Mouse (Mus musculus) lung, postnatal 0 days (tissue): ENCODE results near the gene Gsdme. TPM values are rescaled to one million over a fixed set of nuclear protein-coding genes. Genes with fewer than 3 reads are reported as not detected.
A peak's percentile ranks its signal among the peaks of the same experiment; 100 is the strongest.

Experiments
- ATAC-seq: fragments of 200-750 bp; cut with Nextera tagmentation; 2 replicates; pipeline ENCODE4 v1.8.0; 2017; ENCODE audit warnings: moderate library complexity
- DNase-seq: peaks from one replicate; pipeline ENCODE4 v3.0.0-alpha.2; 2016; ENCODE audit warnings: low spot score
- H3K27ac ChIP-seq: fragments of 300-500 bp; sonication (generic); 2 replicates; pipeline ENCODE4 v1.5.1; 2014; ENCODE audit warnings: antibody characterized with exemption, mild to moderate bottlenecking, low read length, mixed read lengths
- H3K27me3 ChIP-seq: fragments of 300-500 bp; sonication (generic); replicated peaks from 2 replicates; pipeline ENCODE4 v1.6.1; 2014; ENCODE audit warnings: low read length, mixed read lengths; ENCODE audit not compliant: insufficient read depth
- H3K36me3 ChIP-seq: fragments of 300-500 bp; sonication (generic); 2 replicates; pipeline ENCODE4 v1.6.1; 2014; ENCODE audit warnings: low read length, mixed read lengths; ENCODE audit not compliant: insufficient read depth
- H3K4me1 ChIP-seq: fragments of 300-500 bp; sonication (generic); 2 replicates; pipeline ENCODE4 v1.6.1; 2014; ENCODE audit warnings: antibody characterized with exemption, low read depth, low read length, mixed read lengths; ENCODE audit not compliant: insufficient read depth
- H3K4me2 ChIP-seq: fragments of 300-500 bp; sonication (generic); replicated peaks from 2 replicates; pipeline ENCODE4 v1.6.1; 2014; ENCODE audit warnings: low read depth, mild to moderate bottlenecking, low read length, moderate library complexity, mixed read lengths
- H3K4me3 ChIP-seq: fragments of 300-500 bp; sonication (generic); 2 replicates; pipeline ENCODE4 v1.5.1; 2014; ENCODE audit warnings: low read depth, low read length
- H3K9ac ChIP-seq: fragments of 300-500 bp; sonication (generic); replicated peaks from 2 replicates; pipeline ENCODE4 v1.6.1; 2014; ENCODE audit warnings: low read depth, mild to moderate bottlenecking
- H3K9me3 ChIP-seq: fragments of 300-500 bp; sonication (generic); 2 replicates; pipeline ENCODE4 v1.6.1; 2016; ENCODE audit warnings: low read length, mixed read lengths
- CTCF ChIP-seq: IDR thresholded peaks from 2 replicates; pipeline ENCODE4 v1.5.1; 2016; ENCODE audit warnings: antibody characterized with exemption, mild to moderate bottlenecking
- EP300 ChIP-seq: IDR thresholded peaks from 2 replicates; pipeline ENCODE4 v1.6.1; 2016; ENCODE audit warnings: antibody characterized with exemption, mild to moderate bottlenecking, control low read depth
- WGBS: fragments of 180-500 bp; shearing (Covaris S2); extraction: QIAGEN DNeasy Blood & Tissue Kit; methylation state at CpG from one replicate; pipeline ENCODE4 v1.1.7; 2014; 5-methylcytosine and 5-hydroxymethylcytosine counted together
- polyA plus RNA-seq: library from polyadenylated mRNA; unstranded; fragments of >200 nt; fragmentation: Nextera tagmentation; extraction: Ambion mirVana; gene quantifications from 2 replicates; pipeline ENCODE4 v1.2.1, GENCODE M21; 2015

The Gsdme gene
- polyA plus RNA-seq, 1 experiment from 2014 or later: 14.8 TPM

- Histone ChIP-seq H3K27me3 (no peaks in the 10 kb centered on the region), H3K4me2 (no peak overlapping the region), H3K4me3 (no peak overlapping the region), H3K4me1 (no peaks in the 10 kb centered on the region), H3K9ac (no peak overlapping the region), H3K27ac (no peak overlapping the region), H3K36me3 (no peaks in the 10 kb centered on the region), H3K9me3 (no peaks in the 10 kb centered on the region)
- no peak for TF ChIP-seq CTCF
- TF ChIP-seq EP300: no peak
- no peak for DNase-seq
- 78% methylated on average over 4 of the region's 4 CpGs for WGBS
- ATAC-seq: no peak
Measured at GRCm38 (mm10) chr6:50273947-50274346, 10.3 kb upstream of the Gsdme start.

GRCm38 (mm10) chr6:50273416-50273815 is 9.8 kb upstream of the Gsdme start:
- Histone ChIP-seq H3K9me3 (no peaks in the 10 kb centered on the region), H3K4me2 (no peak overlapping the region), H3K27me3 (no peaks in the 10 kb centered on the region), H3K27ac (no peak overlapping the region), H3K36me3 (no peaks in the 10 kb centered on the region), H3K4me1 (no peaks in the 10 kb centered on the region), H3K4me3 (no peak overlapping the region), H3K9ac (no peak overlapping the region)
- DNase-seq: no peak
- TF ChIP-seq CTCF (no peak), EP300 (no peak)
- ATAC-seq: no peak
- 60% methylated on average over 1 of the region's 1 CpGs for WGBS

- Histone ChIP-seq H3K27ac (no peak overlapping the region), H3K27me3 (no peaks in the 10 kb centered on the region), H3K4me3 (no peak overlapping the region), H3K36me3 (no peaks in the 10 kb centered on the region), H3K9me3 (no peaks in the 10 kb centered on the region), H3K4me2 (no peak overlapping the region; the same call in 1 of the 2 replicates), H3K9ac (no peak overlapping the region), H3K4me1 (no peaks in the 10 kb centered on the region)
- no peak for DNase-seq
- TF ChIP-seq EP300 (no peak), CTCF (no peak)
- 38% methylated on average over 7 of the region's 7 CpGs for WGBS
- ATAC-seq: no peak
Measured at GRCm38 (mm10) chr6:50262310-50262709, 1.4 kb downstream of the Gsdme start.

- Histone ChIP-seq H3K27me3 (no peaks in the 10 kb centered on the region), H3K36me3 (no peaks in the 10 kb centered on the region), H3K9me3 (no peaks in the 10 kb centered on the region), H3K9ac (no peak overlapping the region), H3K27ac (no peak overlapping the region), H3K4me2 (peak overlapping the region; percentile 71), H3K4me3 (peak overlapping the region; percentile 37), H3K4me1 (no peaks in the 10 kb centered on the region)
- peak; percentile 10; the same call in 1 of the 2 replicates for ATAC-seq
- no peak for TF ChIP-seq EP300
- no peak for TF ChIP-seq CTCF
- 4% methylated on average over 5 of the region's 6 CpGs for WGBS
- no peak for DNase-seq
Measured at GRCm38 (mm10) chr6:50261922-50262261, 1.8 kb downstream of the Gsdme start.

GRCm38 (mm10) chr6:50261201-50261921 is 2.3 kb downstream of the Gsdme start:
- Histone ChIP-seq H3K4me1 (no peaks in the 10 kb centered on the region), H3K4me3 (peak overlapping the region; percentile 37), H3K27ac (no peak overlapping the region), H3K27me3 (no peaks in the 10 kb centered on the region), H3K36me3 (no peaks in the 10 kb centered on the region), H3K4me2 (peak overlapping the region; percentile 71), H3K9me3 (no peaks in the 10 kb centered on the region), H3K9ac (no peak overlapping the region)
- 2% methylated on average over 31 of the region's 35 CpGs for WGBS
- no peak for TF ChIP-seq CTCF
- no peak for TF ChIP-seq EP300
- ATAC-seq (peak; percentile 91), DNase-seq (peak; percentile 82)

- Histone ChIP-seq H3K9ac (no peak overlapping the region), H3K27ac (no peak overlapping the region), H3K27me3 (no peaks in the 10 kb centered on the region), H3K4me2 (no peak overlapping the region), H3K36me3 (no peaks in the 10 kb centered on the region), H3K4me3 (no peak overlapping the region), H3K4me1 (0 out of 2 replicates have a peak, but pooled peaks cover 3% of the 10 kb centered on the region), H3K9me3 (no peaks in the 10 kb centered on the region)
- WGBS: 38% methylated on average over 5 of the region's 5 CpGs
- TF ChIP-seq EP300: no peak
- no peak for TF ChIP-seq CTCF
- no peak for ATAC-seq
- DNase-seq: no peak
Measured at GRCm38 (mm10) chr6:50255356-50255755, 8.3 kb downstream of the Gsdme start.
